Mouse (Mus musculus) retina, adult 2 months (tissue): Measurements from ENCODE around the gene Sebox.

Source experiments
- DNase-seq: peaks from one replicate; pipeline ENCODE4 v3.0.0-alpha.2; 2012; ENCODE audit warnings: low read depth, low spot score

Sebox gene

DNA sequence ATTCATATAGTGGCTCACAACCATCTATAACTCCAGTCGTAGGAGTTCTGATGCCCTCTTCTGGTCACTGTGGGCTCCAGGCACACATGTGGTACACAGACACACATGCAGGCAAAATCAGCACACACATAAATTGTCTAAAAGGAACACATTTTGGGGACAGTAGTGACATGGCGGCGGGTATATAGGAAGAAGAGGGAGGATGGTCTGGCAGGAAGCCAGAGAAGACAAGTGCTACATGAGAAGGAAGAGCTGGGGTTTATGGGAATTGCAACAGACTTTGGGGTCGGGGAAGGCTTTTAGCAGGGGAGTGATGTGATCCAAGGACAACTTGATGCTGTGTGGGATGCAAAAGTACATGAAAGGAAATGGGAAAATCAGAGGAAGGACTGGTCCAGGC lies 31.3 kb downstream of the Sebox start:
- DNase-seq = no peak

DNA sequence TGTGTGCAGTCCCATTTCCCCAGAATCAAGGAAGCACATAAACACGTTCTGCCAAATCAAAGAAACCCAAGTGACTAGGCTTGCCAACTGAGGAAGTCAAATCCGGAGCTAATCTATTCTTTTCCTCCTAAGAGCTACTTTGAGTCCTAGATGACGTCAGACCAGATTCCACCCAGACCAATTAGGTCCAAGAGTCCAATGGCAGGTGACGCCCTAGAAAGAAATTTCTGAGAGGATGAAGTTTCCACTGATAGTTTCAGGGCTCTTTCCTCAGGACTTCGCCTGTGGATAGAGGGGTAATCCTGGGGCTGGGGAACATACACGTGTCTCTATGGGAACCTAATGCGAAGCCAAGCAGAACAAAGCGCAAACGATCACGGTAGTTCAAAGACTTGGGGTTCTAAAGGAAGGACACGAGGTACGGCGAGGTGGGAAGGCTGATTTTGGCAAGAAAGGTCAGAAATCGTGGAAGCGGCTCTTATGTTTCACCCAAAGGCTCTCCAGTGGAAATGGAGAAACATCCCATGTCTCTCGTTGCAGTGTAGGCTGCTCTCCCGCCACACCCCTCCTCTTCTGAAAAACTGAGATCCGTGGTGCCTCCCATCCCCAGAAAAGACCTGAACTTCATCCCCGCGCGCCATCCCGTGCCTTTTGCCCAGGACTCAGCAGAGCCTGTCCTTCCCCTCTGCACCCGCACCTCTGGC lies 32.3 kb downstream of the Sebox start:
- DNase-seq = no peak

DNA sequence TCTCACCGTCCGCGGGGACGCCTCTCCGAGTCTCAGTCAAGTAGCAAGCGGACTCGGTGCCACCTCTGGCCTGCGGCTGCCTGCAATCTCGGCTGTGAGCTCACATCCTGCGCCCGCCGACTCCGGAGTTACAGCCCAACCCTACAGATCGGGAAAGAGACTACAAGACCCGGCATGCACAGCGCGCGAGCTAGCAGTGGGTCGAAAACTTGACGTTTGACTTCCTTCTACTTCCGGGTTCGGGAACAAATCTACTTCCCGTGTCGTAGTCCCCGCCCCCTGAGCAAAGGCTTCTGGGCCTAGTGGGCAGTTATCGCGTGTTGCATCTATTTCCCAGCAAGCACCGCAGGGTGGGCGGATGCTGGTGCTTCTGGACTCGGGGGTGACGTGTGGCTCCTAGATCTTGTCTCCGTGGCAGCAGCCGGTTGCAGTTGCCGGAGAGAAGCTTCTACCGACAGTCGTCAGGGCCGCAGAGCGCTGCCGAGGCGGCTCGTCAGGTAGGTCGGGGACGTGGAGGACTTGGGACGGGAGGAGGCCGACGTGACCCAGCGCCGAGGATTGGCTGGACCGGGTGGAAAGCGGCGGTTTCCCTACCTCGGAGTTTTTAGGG lies 32.9 kb downstream of the Sebox start, which contains the start of the genes Tnfaip1 and Ift20:
TSS of gene Tnfaip1 (minus strand) at position 253 of the 610 bp plus-strand sequence.
TSS of gene Ift20 (plus strand) at position 282 of the 610 bp plus-strand sequence.
- DNase-seq = peak; percentile 96

DNA sequence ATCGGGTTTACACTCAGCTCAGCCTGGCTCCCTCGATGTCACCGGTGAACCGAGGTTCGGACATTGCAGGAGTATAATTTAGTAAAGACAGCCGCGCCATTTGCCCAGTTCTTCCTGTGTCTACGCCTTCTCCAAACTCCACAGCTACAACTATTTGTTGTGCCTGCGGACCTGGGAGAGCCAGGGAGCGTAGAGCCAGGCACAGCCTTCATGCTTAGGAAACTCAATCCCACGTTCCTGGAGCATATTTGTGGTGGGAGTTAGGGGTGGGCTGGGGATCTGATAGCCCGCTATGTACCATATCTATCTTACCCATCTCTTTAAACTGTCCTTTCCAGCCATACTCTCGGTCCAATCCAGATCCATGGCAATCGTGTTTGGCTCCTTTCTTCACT lies 33.4 kb downstream of the Sebox start:
- DNase-seq = no peak

- DNase-seq = no peak
Measured at GRCm38 (mm10) chr11:78540358-78540757, 37.1 kb downstream of the Sebox start.

DNA sequence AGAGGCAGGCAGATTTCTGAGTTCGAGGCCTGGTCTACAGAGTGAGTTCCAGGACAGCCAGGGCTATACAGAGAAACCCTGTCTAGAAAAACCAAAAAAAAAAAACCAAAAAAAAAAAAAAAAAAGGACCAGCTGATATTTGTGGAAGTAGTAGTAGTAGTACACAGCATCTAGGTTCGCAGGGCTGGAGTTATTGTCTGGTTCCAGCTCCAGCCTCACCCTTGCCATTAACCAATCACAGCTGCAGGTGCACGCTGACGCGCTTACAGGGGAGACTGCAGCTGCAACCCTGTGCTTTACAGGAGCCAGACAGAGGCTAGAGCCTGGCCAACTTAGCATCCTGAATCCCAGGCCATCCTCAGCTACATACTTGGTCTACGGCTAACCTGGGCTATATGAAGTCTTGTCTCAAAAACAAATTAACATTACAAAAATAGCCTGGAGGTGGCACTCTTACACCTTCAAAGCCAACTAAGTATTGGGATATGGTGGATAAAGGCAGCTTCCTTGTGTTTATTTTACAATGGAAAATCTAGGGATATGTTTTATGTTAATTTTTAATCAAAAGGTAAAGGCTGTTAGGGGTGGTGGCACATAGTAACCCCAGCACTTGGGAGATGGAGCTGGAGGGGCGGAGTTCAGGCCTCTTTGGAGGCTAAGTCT lies 41.3 kb downstream of the Sebox start:
- DNase-seq = no peak

DNA sequence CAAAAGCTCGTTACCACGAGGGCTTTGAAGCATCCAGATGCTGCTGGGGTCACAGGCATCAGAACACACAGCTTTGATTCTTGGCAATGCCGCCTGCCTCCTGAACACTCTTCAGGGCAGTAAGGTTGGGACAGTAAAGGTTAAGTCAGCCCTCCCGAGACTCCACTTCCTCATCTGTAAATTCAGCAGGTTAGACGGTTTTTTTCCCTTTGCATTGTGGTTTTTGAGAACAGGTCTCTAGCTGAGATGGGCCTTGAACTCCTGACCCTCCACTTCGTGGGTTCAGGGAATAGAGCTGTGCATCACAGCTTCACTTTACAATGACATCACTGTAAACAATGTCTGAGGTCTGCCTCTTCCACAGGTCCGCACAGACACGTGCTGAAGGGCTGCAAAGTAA lies 41.9 kb downstream of the Sebox start:
- DNase-seq = no peak

GRCm38 (mm10) chr11:78547718-78548460 lies 44.6 kb downstream of the Sebox start:
- DNase-seq = no peak

GRCm38 (mm10) chr11:78549491-78549987 lies 46.3 kb downstream of the Sebox start:
- DNase-seq = no peak

- peak; percentile 81 for DNase-seq
Measured at GRCm38 (mm10) chr11:78550168-78551058, 47.2 kb downstream of the Sebox start, which contains the start of gene Tmem97. Gene Tmem97, minus strand, starts transcription at chr11:78550777.

DNA sequence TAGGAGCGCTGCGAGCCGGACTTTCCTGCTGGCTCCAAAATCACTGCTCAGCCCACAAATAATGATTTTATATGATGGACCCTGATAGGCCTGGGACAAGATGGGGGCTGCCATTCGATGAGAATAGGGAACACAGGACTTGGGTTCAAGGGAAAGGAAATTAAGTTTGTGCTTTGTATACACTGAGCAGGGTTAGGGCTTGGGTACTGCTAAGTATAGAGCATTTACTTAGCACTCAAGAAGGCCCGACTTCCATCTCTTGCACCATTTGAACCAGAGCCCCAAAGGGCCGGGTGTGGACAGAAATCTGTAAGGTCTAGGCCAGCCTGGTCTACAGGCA lies 47.8 kb downstream of the Sebox start:
- DNase-seq = no peak
